Mouse (Mus musculus) brain, embryonic 14.5 days (tissue): ENCODE measurements at regions not wholly inside any gene's neighbourhood (a gene's known extent, or its start where the extent isn't known, plus 50 kb on each side); places are given as distances from the start of the nearest gene placed in this dataset.

Experiments
- DNase-seq: peaks from one replicate; pipeline ENCODE4 v3.0.0-alpha.2; 2011; ENCODE audit warnings: low read depth
- CTCF ChIP-seq: fragments of 200-500 bp; IDR thresholded peaks from 2 replicates; pipeline ENCODE4 v1.5.1; 2012; ENCODE audit warnings: inconsistent platforms, mild to moderate bottlenecking, moderate library complexity, borderline replicate concordance; ENCODE audit not compliant: insufficient read depth, insufficient read length; ENCODE audit errors: extremely low read depth
- POLR2A ChIP-seq: fragments of 200-500 bp; IDR thresholded peaks from 2 replicates; pipeline ENCODE4 v1.6.1; 2012; ENCODE audit warnings: mild to moderate bottlenecking, inconsistent platforms, borderline replicate concordance; ENCODE audit not compliant: poor library complexity, insufficient read depth, insufficient read length, severe bottlenecking; ENCODE audit errors: extremely low read depth

DNA sequence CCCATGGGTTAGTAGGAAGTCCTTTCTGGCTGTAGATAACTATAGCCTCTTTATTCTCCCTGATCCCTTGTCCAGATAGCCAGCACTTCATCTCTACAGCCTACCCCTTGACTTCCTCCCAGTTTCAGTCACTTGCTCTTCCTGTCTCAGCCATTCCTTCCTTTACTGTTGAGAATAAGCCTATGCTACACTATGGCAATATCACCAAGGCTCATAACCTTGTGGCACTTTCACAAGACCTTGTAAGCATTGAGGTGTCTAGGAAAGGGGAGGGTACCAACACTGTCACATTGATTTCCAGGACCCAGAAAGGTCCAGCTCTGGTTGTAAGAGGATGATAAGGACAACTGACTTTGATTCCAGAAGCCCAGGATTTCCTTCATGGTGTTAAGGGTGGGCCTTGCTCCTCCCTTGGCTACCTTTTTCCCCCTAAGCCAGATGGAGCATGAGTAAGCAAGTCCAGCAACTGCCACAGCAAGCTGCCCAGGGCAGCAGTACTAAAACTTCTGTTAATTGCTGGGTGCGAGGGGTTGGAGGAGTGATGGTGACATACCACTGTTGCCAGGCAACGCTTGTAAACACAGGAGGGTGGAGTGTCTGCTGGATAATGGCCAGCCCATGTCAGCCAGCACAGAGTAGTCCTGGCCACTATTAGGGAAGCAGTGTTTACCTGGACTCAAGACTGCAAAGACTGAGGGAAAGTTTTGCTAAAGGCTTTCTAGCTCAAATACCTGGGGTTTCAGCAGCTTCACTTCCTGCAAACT lies 75.7 kb downstream of the Ankrd16 start:
- TF ChIP-seq CTCF (no peak), POLR2A (no peak)
- peak; percentile 47 for DNase-seq

DNA sequence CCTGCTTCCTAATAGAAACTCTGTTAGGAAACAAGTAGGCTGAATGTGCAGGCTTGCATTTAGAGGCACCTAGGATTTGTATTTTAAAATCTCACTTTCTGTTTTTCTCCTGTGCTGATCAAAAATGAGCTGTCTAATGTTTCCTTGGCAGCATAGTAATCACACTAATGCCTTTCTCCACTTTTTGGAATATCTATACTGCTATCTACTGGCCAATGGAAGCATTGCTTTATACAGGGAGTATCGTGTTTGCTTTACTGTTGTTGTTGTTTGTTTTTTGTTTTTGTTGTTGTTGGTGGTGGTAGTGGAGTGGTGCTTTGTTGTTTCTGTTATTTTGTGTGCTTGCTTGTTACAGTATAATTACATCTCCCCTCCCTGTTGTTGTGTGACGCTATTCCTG lies 92.3 kb downstream of the Ankrd16 start:
- DNase-seq: peak; percentile 3
- TF ChIP-seq CTCF: no peak
- no peak for TF ChIP-seq POLR2A

DNA sequence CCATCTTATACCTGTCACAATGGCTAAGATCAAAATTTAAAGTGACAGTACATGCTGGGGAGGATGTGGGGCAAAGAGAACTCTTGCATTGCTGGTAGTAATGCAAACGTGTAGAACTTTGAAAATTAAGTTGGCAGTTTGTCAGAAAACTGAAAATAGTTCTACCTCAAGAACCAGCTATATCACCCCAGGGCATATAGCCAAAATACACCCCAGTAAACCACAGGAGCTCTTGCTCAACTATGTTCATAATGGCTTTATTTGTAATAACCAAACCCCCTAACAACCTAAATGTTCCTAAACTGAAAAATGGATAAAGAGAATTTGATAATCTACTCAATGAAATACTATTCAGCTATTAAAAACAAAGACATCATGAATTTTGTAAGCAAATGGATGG lies 102.3 kb downstream of the Ankrd16 start:
- no peak for DNase-seq
- TF ChIP-seq CTCF (no peak), POLR2A (no peak)

DNA sequence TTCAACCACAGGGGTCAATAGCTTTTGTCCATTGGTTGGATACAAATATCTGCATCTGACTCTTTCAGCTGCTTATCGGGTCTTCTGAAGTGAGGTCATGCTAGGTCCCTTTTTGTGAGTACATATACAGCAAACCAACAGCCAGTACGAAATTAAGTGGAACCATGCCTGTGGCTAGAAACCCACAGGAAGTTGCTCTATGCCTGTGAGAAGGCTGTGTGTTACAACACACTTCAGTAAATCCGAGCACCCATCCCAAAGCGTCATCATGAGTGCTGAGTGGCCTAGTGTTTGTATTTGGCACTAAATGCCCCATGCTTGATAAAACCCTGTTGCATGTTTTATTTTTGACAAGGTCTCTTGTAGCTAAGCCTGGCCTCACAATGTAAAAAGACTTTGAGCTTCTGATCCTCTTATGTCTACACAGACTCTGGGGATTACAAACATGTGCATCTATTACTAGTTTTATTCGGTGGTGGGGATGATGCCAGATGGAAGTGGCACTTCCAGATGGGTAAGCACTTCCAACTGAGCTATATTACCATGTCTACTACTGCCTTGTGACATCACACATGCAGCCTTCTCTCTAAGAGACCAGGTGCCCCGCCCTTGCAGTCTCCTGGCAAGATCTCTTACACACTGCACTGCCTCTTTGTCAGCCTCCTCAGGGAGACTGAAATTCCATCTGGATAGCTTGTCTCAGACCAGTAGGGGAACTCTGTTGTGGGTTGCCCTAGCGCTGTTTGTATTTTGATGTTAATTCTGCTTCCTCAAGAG lies 117.3 kb downstream of the Ankrd16 start:
- no peak for DNase-seq
- TF ChIP-seq CTCF (no peak), POLR2A (no peak)

DNA sequence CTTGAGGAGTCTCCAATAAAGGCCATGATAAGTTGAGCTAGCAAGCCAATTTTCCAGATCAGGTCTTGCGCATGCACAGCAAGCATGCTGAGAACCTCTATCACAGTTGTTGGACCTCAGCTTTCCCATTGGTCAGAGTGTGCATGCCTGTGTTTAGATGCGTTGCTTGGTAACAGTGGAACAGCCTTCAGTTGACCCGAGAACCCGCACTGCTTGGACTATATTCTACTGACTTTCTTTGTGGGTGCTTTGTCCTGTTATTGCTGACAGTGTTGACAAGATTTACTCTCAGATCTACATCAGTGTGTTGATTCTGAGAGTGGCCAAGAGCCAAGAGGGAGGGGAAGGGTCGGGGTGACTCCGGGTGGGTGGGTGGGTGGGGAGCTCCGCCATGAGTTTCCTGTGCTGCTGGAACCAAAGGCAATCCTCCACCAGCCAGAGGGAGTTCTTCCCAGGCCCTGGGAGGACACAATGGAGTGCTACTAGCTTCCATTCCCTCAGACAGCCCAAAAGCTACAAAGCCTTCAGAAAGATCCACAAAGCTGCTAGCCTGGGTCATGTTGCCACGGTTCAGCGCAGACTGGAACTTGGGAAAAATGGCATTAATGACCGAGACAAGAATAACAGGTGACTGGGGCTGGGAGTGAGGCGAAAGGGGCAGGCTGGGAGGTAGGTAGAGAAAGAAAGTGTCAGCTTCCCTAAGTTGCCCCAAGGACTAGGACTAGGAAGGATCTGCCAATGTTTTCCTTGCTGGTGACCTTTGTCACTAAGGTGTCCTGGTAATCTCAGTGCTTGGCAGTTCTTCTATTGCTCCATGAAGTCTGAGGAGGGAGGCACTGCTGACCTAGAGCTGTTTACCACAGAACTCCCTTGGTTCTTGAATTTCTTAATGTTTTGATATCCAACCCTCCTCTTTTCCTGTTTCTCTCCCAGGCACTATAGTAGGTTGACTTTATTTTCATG lies 122.3 kb downstream of the Ankrd16 start:
- no peak for DNase-seq
- no peak for TF ChIP-seq POLR2A
- TF ChIP-seq CTCF: no peak

DNA sequence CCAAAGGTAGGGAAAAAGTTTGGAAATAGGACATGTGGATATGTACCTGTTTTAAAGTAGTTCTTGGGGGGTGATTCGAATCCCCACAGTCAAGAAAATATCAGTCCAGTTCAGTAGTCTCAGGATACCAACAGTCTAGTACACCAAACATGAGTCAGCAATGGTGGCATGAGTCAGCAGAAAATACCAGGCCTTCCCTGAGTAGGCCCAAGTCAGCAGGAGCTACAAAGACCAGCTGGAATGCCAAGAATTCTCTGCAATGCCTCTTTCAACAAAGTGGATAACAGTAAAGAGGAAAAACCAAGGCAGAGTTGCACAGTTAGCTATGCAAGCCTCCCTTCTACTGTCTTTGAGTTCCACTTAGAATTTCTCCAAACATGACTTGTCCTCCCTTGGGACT lies 137.1 kb downstream of the Ankrd16 start:
- no peak for TF ChIP-seq CTCF
- TF ChIP-seq POLR2A: no peak
- DNase-seq: peak; percentile 7

DNA sequence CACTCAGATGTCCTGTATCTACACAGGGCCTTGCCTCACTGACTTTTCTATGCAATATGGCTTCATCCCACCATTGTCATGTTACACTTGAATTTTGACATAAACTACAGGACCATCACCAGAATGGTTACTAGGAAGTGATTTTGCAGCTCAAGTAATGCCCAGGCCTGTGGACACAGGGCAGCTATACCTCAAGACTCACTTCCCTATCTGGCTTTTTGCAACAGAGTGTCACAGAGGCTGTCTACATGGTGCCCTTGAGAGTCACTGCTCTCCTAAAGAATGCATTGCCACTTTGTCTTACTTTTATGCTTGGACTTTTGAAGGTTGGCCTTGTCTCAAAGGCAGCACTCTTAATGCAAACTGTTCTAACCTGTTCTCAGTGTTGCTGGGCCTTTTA lies 139.7 kb downstream of the Ankrd16 start:
- TF ChIP-seq CTCF: no peak
- no peak for TF ChIP-seq POLR2A
- no peak for DNase-seq

DNA sequence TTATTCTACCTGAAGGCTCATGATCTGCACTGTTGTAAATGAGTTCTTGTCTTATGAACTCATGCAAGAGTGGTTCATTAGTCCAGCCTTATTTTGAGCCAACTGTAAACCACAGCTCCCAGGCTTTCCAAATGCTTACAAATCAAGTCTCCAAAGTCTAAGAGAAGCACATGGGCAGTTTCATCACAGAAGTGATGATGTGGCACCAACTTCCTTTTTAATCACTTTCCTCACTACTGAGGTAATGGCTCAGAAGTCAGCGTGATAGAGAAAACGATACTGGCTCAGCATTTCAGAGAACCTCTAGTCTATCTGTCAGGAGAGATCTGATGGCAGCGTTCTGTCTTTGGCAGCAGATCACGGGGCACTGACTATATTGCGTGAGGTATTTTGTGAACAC lies 140.4 kb downstream of the Ankrd16 start:
- TF ChIP-seq POLR2A (no peak), CTCF (no peak)
- no peak for DNase-seq

DNA sequence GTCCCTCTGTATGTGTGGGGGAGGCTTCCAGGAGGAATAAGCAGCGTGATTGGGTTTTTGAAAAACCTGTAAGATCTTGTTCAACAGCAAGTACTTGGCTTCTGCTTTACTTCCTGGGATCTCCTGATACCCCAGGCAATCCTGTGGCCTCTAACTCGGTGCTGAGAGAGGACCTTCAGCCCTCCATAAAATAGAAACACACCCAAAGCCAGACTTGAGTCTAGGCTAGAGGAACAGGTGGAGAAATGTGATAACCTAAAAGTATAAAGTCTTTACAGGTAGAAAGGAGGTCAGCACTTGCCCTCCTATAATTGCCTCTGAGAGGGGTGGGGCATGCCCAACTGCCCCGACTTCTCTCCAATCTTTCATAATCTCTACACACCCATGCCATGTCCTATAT lies 183.1 kb downstream of the Ankrd16 start:
- DNase-seq: no peak
- TF ChIP-seq POLR2A (no peak), CTCF (no peak)

DNA sequence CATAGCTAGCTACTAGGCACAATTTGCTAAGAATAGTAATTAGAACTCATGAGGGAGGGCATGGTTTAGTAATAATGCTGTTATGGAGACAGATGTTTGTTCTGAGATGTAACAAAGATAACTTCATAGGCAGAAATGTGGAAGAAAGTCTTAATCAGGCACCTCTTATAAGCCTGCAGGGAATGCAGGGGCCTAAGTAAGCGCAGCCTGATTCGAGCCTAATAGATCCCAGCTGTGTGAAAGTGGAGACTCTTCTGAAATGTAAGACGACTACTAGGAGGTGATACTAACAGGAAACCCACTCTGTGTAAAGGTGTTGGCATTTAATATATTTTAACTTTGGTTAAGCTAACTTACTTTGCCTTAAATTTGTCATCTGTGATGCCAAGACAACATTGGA lies 187.7 kb downstream of the Ankrd16 start:
- TF ChIP-seq POLR2A (no peak), CTCF (no peak)
- no peak for DNase-seq

DNA sequence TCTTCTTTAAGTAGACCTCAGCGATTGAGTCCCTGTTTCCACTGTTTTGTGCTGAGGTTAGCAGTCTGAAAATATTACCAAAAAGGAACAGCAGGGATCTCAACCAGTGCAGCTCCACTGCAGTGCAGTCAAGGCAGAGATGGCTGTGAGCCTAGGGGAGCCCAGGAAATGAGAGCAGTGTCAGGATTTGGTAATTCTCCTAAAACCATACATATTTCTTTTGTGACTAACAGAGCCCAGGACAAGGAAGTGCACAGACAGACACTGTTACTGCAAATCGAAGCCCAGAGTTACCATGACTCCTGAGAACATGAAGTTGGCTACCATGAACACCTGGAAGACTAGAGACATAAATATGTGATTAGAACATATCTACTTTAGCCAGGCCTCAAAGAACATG lies 189.3 kb downstream of the Ankrd16 start:
- TF ChIP-seq POLR2A: no peak
- no peak for DNase-seq

DNA sequence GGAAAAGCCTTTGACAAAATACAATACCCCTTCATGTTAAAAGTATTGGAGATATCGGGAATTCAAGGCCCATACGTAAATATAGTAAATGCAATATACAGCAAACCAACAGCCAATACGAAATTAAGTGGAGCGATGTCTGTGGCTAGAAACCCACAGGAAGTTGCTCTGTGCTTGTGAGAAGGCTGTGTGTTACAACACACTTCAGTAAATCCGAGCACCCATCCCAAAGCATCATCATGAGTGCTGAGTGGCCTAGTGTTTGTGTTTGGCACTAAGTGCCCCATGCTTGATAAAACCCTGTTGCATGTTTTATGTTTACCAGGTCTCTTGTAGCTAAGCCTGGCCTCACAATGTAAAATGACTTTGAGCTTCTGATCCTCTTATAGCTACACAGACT lies 194.3 kb downstream of the Ankrd16 start:
- no peak for DNase-seq
- no peak for TF ChIP-seq POLR2A
- no peak for TF ChIP-seq CTCF
